Mouse (Mus musculus) cerebellum, adult 18-20 months (tissue): ENCODE measurements around the gene Hmbs.
"Not testable (repeated sequence)": the region's sequence is repeated elsewhere in the genome, so short reads cannot be mapped to it uniquely, and the experiment has no call there.

ENCODE experiments used
- DNase-seq, 2 experiments: peaks; one replicate each; pipeline ENCODE4 v3.0.0; 2021

Gene Hmbs

GRCm38 (mm10) chr9:44342605-44343004 lies 1.4 kb downstream of the Hmbs start:
- DNase-seq, result no peak

DNA sequence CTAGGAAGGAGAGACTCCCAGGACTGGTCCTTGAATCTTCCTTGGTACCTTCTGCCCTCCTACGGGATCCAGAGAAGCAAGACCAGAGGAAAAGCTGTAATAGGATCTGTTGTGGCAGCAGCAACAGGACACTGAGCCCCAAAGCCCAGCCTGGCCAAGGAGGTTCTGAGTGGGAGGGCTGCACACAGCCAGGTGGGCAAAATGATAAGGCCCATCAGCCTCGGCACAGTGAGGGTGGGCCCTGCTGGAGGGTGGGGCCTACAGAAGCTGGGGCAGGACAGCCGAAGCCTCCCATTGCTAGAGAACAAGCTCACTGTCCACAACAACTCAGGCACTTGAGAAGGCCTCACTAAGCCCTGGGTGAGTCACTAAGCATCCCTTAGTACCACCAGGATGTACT lies 1.9 kb downstream of the Hmbs start:
- no peak for DNase-seq

GRCm38 (mm10) chr9:44341487-44341886 lies 2.5 kb downstream of the Hmbs start:
- DNase-seq, result no peak

DNA sequence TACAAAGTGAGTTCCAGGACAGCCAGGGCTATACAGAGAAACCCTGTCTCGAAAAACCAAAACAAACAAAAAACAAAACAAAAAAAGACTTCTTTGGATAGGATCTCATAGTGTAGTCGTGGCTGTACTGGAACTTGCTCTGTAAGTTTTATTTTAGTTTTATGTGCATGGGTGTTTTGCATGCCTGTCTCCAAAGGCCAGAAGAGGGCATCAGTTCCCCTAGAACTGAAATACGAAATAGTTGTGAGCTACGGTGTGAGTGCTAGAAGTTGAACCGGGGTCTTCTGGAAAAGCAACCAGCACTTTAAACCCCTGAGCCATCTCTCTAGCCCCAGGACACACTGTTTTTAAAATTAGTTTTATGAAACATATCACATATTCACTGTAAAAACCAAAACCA lies 5.5 kb downstream of the Hmbs start:
- DNase-seq, result no peak

GRCm38 (mm10) chr9:44337436-44338169 lies 6.4 kb downstream of the Hmbs start:
- DNase-seq, result no peak

DNA sequence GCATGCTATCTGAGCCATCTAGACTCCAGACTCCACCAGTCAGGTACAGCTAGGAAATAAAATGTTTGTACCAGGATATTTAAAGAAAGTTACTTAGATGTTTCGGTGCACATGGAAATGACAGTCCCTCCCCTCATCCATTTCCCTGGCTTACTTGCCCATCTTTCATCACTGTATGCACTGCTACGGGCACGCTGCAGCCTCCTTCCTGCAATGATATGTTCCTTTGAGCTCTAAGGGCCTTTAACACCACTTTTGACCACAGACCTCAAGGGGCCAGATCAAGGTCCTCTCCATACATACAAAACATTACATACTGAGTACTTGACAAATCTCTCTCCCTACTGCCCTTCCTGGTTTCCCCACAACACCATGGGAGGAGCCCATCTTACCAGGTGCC lies 7.1 kb downstream of the Hmbs start:
- no peak for DNase-seq

- not testable (repeated sequence) for DNase-seq
Observed at GRCm38 (mm10) chr9:44336513-44336912, 7.5 kb downstream of the Hmbs start.

DNA sequence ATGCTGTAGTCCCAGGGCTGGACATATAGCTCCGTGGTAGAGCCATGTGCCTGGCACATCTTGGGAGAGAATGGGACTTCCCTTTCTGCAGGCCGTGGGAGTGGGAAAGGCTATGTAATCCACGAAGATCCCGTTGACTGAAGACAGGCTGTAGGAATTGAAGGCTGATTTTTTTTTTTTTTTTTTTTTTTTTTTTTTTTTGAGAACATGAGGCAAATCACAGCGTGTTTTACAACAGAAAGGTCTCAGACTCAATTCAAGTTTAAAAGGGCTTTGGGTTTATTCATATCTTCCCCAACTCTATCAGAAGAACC lies 8.0 kb downstream of the Hmbs start:
- no peak for DNase-seq

GRCm38 (mm10) chr9:44335331-44336092 lies 8.5 kb downstream of the Hmbs start:
- DNase-seq, result peak in 1 of 2 experiments; percentile 36

- DNase-seq, result peak; percentile 96 to 100
Observed at GRCm38 (mm10) chr9:44334396-44335330, 9.4 kb downstream of the Hmbs start, which contains the start of gene H2afx. Gene H2afx, plus strand, starts transcription at chr9:44334694.

DNA sequence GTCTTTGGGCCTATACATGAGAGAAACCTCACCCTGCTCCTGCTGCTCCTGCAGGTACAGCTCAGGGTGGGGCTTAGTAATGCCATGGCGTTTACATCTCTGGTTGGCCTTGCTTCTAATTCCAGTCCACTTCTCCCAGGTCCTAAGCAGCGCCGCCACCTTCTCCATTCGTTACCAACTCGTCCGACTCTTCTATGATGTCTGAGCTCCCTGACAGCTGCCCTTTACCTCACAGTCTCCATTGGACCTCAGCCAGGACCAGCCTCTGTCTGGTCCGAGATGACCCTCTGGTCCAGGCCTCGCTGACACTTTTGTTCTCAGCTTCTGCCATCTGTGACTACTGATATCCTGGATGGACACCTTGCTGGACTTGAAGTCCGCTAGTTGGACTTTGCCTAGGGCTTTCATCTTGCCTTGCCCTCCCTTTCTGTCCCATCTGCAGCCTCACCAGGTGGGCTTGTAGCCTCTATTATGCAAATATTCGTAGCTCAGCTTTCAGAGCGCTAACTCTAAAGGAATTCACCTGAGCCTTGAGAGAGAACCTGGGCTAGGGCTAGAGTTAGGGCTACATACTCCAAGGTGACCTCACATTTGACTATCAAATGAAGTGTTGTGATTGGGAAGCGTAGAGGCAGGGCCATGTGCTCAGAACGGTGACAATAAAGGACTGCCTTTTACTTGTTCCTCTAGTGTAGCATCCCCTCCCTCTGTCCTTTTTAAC lies 10.9 kb downstream of the Hmbs start:
- no peak for DNase-seq

DNA sequence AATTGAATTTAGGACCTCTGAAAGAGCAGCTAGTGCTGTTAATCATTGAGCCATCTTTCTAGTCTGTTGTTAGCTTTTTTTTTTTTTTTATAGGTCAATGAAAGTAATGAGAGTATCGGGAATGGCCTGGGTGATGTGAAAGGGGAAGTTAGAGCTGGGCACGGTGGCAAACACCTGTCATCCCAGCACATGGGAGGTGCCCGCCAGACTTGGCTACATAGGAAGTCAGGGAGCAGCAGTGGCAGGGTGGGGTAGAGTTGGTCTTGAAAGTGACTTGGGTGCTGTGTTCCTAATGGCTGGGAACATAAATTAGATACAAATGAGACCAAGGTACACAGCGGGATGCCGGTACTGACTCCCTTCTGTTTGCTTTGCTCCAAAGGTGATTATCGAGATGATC lies 13.3 kb downstream of the Hmbs start:
- no peak for DNase-seq

GRCm38 (mm10) chr9:44327926-44328325 lies 16.1 kb downstream of the Hmbs start:
- no peak for DNase-seq

DNA sequence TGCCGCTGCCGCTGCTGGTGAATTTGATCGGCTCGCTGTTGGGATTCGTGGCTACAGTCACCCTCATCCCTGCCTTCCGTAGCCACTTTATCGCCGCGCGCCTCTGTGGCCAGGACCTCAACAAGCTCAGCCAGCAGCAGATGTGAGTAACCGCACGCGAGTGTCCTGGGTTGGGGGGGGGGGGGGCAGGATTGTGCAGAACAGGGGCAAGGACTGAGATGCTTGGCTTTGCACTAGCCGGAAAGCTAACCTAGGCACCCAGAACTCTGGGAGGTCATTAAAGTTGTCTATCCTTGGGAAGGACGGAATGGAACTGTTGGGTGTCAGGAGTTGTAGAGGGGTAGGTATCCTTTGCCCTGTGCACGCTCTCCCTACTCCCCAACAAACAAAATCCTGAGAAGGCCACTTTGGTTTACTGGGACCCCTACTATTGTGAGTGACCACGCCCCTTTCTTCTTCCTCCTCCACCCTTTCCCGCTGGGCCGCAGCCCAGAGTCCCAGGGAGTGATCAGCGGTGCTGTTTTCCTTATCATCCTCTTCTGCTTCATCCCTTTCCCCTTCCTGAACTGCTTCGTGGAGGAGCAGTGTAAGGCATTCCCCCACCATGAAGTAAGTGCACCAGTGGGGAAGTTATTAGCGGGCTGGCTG lies 16.8 kb downstream of the Hmbs start:
- peak in 1 of 2 experiments; percentile 33 for DNase-seq

- peak; percentile 83 to 92 for DNase-seq
Observed at GRCm38 (mm10) chr9:44326371-44327063, 17.5 kb downstream of the Hmbs start.

GRCm38 (mm10) chr9:44325768-44326370 lies 18.2 kb downstream of the Hmbs start, which contains the start of gene Dpagt1:
Gene Dpagt1, plus strand, starts transcription at chr9:44326019.
- DNase-seq, result no peak

GRCm38 (mm10) chr9:44325032-44325767 lies 18.8 kb downstream of the Hmbs start:
- DNase-seq, result not testable (repeated sequence)

- DNase-seq, result no peak
Observed at GRCm38 (mm10) chr9:44324147-44324546, 19.9 kb downstream of the Hmbs start.

DNA sequence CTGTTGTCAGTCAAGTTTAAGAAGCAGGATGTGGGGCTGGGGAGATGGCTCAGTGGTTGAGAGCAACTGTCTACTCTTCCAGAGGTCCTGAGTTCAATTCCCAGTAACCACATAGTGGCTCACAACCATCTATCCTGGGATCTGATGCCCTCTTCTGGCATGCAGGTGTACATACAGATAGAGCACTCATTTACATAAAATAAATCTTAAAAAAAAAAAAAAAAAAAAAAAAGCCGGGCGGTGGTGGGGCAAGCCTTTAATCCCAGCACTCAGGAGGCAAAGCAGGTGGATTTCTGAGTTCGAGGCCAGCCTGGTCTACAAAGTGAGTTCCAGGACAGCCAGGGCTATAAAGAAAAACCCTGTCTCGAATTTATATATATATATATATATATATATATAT lies 20.4 kb downstream of the Hmbs start:
- not testable (repeated sequence) for DNase-seq

DNA sequence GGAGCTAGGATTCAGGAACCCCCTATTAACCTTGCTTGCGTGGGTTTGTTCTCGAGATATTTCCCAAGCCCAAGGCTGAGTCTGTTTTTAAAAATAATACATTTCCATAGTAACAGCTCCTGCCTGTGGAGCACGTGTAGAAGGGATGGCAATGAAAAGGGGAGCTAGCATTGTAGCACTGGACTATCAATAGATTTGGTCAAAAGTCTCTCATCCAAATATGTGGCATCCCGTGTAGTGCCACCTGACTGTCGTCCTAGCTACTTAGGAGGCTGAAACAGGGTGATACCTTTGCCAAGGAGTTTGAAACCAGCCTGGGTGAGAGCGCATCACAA lies 23.3 kb downstream of the Hmbs start:
- no peak for DNase-seq
